Mouse (Mus musculus): ENCODE results near the gene Serpine1.
A peak's percentile ranks its signal among the peaks of the same experiment; 100 is the strongest.
"Not testable (repeated sequence)": the region's sequence is repeated elsewhere in the genome, so short reads cannot be mapped to it uniquely, and the experiment has no call there.

Gene Serpine1

GRCm38 (mm10) chr5:137072079-137072960, at the start of gene Serpine1:
Gene Serpine1 (minus strand): TSS chr5:137072268.
- peak; percentile 90 for DNase-seq (ENCODE audit: low read depth, low spot score)

- DNase-seq (ENCODE audit: low read depth, low spot score) = no peak
These were observed 49.2 kb upstream of the Serpine1 start for GRCm38 (mm10) chr5:137121280-137121679.

DNA sequence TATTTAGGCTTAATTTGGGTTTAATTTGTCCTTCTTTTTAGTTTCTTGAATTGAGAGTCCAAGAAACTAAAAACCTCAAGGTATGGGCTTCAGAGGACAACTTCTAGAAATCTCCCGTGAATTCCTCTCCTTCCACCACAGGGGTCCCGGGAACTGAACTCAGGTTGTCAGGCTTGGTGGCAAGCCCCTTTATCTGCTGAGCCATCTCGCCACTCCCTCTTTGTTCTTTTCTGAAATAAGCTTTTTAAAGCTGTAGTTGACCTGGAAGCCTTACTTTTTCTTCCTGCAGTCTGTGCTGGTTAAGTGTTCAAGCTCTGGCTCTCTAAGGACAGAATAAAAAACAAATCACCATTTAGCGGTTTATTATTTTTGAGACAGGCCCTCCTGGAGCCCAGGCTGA, 46.8 kb upstream of the Serpine1 start:
- no peak for DNase-seq (ENCODE audit: low read depth, low spot score)

DNA sequence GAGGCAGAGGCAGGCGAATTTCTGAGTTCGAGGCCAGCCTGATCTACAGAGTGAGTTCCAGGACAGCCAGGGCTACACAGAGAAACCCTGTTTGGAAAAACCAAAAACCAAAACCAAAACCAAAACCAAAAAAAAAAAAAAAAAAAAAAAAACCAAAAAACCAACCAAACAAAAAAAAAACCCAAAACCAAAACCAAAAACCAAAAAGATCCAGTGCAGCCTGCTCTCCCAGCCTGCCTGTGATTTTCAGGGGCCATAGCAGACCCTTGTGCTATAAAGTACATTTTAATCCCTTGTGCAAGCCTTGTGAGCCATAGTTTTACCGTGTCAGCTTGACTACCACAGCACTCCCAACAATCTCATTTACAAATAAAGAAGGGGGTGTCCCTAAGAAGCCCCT, 45.9 kb upstream of the Serpine1 start:
- DNase-seq (ENCODE audit: low read depth, low spot score) = not testable (repeated sequence)

DNA sequence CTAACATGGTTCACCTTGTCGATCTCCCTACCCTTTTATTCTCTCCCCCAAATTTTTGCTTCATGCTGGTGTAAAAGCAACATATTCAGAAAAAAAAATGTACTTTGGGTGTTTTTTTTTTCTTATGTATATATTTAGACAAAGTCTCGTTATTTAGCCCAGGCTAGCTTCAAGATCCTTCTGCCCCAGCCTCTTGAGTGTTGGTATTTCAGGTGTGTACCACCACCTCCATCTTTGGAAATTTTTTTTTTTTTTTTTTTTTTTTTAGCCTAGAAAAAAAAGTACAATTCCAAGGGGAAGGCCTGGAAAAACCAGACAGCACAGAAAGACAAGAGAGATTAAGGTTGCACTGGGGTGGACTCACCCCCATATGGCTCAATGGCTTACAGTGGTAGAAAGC, 44.9 kb upstream of the Serpine1 start:
- DNase-seq (ENCODE audit: low read depth, low spot score) = no peak

DNA sequence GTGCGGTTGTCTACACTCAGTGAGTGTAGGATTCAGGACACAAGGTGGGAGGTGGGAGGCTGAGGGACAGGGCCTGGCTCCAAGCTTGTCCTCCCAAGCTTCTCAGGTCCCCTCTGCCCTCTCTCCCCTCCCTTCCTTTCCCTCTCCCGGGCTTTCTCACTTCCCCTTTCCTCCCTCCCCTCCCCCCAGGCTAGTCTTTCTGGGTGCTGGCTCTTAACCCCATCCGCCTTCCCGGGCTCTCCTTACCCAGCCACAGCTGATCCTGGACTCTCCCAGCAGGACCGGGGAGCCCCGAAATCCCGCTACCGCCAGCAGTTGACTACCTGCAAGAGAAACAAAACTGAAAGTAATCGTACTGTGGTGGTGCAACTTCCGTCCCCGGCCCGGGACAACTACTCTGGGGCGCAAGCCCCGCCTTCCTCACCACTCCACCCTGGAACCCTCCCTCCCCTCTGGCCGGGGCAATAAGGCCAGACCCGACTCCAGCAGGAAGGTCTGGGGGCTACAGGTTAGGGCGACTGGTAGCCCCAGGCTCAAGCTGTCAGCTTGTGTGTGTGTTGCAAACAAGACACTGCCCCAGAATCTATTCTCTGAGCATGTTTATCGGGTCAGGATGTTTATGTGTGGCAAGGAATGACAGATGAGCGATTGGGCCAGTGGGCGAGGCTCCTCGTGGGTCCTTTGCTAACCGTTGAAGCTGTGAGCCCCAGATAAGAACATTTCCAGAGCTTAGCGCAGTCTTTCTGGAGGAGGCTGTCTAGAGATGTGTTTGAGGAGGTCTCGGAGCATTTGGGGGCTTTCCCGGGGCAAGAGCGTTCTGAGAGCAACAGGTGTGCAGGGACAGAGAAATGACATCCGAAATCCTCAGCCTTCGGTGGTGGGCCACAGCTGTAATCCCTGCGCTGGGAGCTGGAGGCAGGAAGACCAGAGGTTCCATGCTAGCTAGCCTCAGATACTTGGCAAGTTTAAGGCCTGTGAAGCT, 44.1 kb upstream of the Serpine1 start, which contains the start of gene Trim56:
Trim56 (minus strand) TSS at position 344 of the 982 bp plus-strand sequence.
- peak; percentile 33 for DNase-seq (ENCODE audit: low read depth, low spot score)

DNA sequence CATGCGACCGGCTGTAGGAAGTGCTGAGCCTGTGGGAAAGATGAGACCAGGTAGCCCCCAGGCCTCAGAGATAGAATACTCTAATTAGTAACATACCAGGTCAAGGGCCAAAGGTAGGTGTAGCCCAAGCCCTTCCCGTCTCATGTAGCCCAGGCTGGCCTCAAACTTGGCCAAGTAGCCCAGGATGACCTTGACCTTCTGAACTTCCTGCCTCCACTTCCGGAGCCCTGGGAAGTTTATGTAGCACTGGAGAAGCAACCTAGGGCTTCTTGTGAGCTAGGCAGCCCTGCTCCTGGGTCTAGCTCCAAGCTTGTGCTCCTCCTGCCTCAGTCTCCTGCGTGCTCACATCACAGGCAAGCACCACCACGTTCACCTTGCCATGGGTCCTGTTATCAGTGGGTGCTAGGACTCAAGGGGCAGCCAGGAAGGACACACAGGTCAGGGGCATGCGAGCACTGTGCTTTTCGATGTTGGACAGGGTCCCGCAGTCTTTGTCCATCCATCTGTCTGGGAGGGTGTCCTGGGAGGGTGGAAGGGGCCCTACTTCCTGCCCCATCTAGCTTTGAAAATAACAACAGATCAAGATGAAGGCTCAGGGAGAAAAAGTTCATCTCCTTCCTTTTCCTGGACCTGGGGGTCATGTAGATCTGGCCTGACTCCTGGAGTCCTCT, 43.0 kb upstream of the Serpine1 start:
- no peak for DNase-seq (ENCODE audit: low read depth, low spot score)

DNA sequence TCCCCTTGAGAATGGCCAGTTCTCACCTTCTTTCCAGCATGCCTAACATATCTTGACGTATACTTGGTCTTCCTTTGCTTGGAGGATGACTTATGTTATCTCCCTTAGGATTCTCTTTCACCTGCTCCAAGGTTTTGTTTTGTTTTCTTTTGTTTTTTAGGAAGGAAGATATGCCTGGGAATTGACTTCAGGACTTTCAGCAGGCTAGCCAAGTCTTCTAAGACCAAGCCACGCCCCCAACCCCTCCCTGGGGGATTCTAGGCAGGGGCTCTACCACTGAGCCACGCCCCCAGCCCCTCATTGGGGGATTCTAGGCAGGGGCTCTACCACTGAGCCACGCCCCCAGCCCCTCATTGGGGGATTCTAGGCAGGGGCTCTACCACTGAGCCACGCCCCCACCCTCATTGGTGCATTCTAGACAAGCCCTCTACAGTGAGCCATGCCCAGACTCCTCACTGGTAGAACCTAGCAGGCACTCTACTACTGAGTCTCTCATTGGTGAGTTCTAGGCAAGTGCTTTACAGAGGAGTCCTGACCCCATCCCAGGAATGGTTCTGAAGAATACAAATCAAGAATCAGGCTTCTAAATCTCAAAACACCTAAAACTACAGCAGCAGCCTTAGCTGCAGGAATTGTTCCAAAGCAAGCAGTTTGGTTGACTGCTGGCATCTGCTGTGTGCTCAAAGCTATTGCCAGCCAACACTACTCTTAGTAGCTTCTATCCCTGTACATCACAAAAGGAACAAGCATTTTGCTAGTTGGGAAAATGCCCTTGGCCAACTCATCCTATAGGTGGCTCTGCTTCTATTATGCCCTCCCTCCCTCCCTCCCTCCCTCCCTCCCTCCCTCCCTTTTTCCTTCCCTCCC, 39.7 kb upstream of the Serpine1 start:
- DNase-seq (ENCODE audit: low read depth, low spot score) = no peak

- no peak for DNase-seq (ENCODE audit: low read depth, low spot score)
These were observed 38.8 kb upstream of the Serpine1 start for GRCm38 (mm10) chr5:137110863-137111262.

DNA sequence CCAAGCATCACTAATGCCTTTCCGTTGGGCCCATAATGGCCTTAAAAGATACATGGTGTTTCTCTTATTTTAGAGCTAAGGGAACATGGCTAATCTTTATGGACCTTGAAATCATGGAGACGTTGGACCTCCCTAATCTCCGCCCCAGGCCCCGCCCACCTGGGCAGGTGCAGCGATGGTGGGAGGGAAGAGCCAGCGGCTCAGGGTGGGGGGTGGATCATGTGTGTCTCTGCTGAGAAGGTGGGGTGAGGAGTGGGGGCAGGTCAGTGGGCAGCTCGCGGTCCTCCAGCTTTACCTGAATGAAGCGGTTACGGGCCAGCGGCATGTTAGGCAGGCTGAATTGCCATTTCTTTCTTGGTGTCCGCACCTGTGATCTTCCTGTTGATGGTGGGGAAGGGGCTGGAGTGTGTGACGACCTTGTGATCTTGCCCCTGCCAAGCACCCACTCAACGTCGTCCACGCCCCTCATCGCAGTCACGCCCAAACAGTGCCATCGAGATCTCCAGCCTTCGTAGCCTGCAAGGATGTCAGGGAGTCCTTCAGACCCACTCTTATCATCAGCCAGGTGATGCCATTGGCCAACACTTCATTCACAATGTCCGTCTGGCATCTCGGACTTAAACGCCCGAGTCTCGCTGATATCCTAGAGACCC, 38.0 kb upstream of the Serpine1 start:
- DNase-seq (ENCODE audit: low read depth, low spot score) = no peak

GRCm38 (mm10) chr5:137108111-137108510, 36.0 kb upstream of the Serpine1 start:
- DNase-seq (ENCODE audit: low read depth, low spot score) = no peak

DNA sequence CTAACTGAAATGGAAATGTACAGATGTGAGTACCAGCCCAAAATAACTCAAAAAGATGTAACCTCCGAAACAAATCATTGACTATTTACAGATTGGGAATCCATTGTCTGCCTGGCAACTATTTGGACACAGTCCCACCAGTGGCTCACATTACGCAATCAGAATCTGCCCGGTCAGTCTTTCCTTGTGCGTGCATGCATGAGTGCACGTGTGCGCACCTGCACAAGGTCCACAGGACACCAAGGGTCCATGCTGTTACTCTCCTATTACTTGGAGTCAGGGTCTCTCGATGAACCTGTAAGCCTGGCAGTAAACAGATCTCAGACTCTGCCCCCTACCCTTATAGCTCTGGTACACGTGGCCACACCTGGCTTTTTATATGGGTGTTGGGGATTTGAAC, 35.6 kb upstream of the Serpine1 start:
- DNase-seq (ENCODE audit: low read depth, low spot score) = no peak

DNA sequence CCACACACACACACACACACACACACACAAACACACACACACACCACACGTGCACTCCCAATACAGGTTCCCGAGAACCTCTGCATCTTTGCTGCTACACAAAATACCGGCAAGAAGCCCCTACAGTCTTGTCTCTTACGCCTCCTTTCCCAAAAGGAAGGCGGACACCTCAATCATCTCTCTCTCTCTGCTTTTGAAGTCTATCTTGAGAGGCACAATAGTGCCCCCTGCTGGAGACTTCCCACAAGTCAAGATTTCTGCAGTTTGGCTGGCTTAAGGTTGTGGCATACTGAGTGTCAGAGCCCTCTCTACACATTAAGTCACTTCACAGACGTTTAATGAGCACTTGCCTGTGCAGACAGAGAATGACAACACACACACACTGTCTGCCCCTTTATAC, 35.0 kb upstream of the Serpine1 start:
- peak; percentile 83 for DNase-seq (ENCODE audit: low read depth, low spot score)

DNA sequence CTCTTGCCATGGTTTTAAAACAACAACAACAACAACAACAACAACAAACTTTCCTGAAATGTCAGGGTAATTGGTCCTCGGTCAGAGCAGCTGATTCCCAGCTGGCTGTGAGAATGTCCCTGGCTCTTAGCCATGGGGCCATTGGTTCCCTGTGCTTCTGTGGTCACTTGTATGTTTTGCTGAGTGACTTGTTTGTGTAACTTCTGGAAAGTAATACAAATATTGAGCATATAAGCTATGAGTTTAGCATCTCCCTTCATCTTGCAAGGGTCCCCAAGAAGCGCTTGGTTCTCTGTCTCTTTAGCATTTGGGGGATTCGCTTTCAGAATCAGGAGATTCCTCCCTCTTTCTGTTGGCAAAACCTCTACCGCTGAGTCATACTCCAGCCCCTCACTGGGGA, 34.4 kb upstream of the Serpine1 start:
- DNase-seq (ENCODE audit: low read depth, low spot score) = no peak

GRCm38 (mm10) chr5:137103969-137104368, 31.9 kb upstream of the Serpine1 start:
- DNase-seq (ENCODE audit: low read depth, low spot score) = no peak

GRCm38 (mm10) chr5:137102575-137103522, 30.8 kb upstream of the Serpine1 start:
- peak; percentile 10 for DNase-seq (ENCODE audit: low read depth, low spot score)

DNA sequence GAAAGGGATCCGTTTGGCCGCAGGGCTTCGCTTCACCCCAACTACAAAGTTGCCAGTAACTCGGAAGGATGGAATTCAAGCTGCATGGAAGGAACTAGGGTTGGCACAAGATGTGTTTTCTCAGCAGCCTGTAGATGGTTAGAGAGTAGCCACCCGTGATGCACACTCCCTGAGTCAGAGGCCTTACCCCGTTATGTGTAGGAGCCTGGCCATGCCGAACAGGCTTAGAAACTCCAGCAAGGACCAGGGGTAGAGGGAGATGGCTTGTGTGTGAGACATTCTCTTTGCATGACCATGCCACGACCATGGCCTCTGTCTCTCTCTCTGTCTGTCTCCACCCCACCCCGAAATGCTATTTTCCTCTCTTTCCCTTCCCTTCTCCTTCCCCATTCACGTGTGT, 30.0 kb upstream of the Serpine1 start:
- no peak for DNase-seq (ENCODE audit: low read depth, low spot score)

DNA sequence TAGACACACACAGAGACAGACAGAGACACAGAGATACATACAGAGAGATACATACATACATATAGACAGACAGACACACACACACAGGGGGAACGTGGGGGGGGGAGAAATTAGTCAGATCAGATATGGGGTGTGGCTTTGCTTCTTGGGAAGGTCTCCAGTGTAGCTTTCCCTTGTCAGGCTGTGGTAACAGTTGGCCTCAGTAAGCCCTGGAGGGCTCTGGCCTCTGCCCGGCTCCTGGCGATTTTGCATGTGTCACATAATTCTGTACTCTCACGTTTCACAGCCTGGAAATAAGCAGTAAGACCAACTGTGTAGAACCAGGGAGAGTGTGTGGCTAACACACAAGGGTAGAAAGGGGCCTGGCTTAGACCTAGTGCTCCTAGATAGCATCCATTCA, 28.6 kb upstream of the Serpine1 start:
- DNase-seq (ENCODE audit: low read depth, low spot score) = no peak

DNA sequence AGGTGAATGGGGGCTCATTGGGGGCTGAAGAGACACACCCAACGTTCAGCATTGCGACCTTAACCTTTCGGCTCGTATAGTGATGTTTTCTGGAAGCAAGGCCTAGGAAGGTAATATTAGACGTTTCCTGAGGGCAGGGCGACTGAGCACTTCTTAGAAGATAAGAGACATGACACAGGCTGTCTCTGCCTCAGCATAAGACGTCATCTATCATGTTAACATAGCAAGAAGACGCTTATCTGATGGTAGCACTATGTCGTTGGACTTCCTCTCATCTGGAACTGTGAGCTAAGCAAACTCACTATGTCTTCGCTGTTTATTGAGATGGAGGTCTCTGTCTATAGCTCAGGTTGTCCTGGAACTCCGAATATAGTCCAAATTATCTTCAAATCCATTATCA, 26.4 kb upstream of the Serpine1 start:
- DNase-seq (ENCODE audit: low read depth, low spot score) = no peak

Data from forelimb bud, embryonic 11.5 days (tissue).